Mouse (Mus musculus) kidney, adult 2 months (tissue): ENCODE results near the gene 4930452B06Rik. TPM values are rescaled to one million over a fixed set of nuclear protein-coding genes. Genes with fewer than 3 reads are reported as not detected.
"Not testable (repeated sequence)": the region's sequence is repeated elsewhere in the genome, so short reads cannot be mapped to it uniquely, and the experiment has no call there.

Experiments used
- DNase-seq: peaks from one replicate; pipeline ENCODE4 v3.0.0; 2021
- H3K27ac ChIP-seq: fragments of 200-500 bp; 2 replicates; pipeline ENCODE4 v1.5.1; 2012; ENCODE audit warnings: low read depth, low read length, control low read depth, inconsistent platforms; ENCODE audit not compliant: insufficient read depth
- H3K27me3 ChIP-seq: fragments of 200-500 bp; replicated peaks from 2 replicates; pipeline ENCODE4 v1.6.1; 2012; ENCODE audit warnings: mild to moderate bottlenecking, moderate library complexity, low read length, inconsistent platforms; ENCODE audit not compliant: control insufficient read depth, insufficient read depth
- H3K36me3 ChIP-seq: fragments of 200-500 bp; 2 replicates; pipeline ENCODE4 v1.6.1; 2012; ENCODE audit warnings: mild to moderate bottlenecking, moderate library complexity, low read length, inconsistent platforms; ENCODE audit not compliant: control insufficient read depth, insufficient read depth
- H3K4me1 ChIP-seq: fragments of 200-500 bp; 2 replicates; pipeline ENCODE4 v1.6.1; 2011; ENCODE audit warnings: low read length; ENCODE audit not compliant: control insufficient read depth, insufficient read depth
- H3K4me3 ChIP-seq: fragments of 200-500 bp; 2 replicates; pipeline ENCODE4 v1.5.1; 2011; ENCODE audit warnings: mild to moderate bottlenecking, low read depth, low read length, control low read depth; ENCODE audit not compliant: insufficient read depth
- CTCF ChIP-seq: fragments of 200-500 bp; conservative IDR thresholded peaks from 2 replicates; pipeline ENCODE4 v1.5.1; 2011; ENCODE audit warnings: low read depth, mild to moderate bottlenecking, control low read depth, low read length, moderate library complexity, mixed read lengths; ENCODE audit not compliant: insufficient read depth, insufficient read length
- POLR2A ChIP-seq: fragments of 200-500 bp; IDR thresholded peaks from one replicate; pipeline ENCODE4 v1.6.1; 2011; ENCODE audit warnings: low read depth, low read length, control low read depth
- WGBS: fragments of 180-500 bp; shearing (Covaris S2); methylation state at CpG from one replicate; pipeline ENCODE4 v1.1.7; 2018; 5-methylcytosine and 5-hydroxymethylcytosine counted together
- polyA plus RNA-seq: library from polyadenylated mRNA; depleted of rRNA; stranded (reverse); fragments of >200 nt; gene quantifications from 2 replicates; pipeline ENCODE4 v1.2.3, GENCODE M21; 2012

The 4930452B06Rik gene
- polyA plus RNA-seq, 1 experiment = 0.58 TPM

DNA sequence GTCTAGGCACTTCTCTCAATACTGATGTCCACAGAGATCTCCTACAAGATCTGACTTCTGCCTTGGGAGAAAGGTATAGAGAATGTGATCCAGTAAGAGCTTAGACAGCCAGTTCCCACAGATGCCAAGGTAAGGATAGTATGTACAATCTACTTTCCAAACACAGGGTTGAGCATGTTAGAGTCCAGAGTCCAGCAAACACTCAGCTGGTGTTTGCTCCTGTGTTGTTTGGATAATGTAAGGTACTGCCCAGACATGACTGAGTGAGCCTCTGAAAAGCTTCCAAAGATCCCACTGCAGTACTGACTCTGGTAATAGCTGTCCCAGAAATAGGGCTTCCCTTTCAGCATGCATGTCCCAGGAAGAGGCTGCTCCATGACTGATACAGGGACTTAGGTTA lies 54.0 kb downstream of the 4930452B06Rik start:
- Histone ChIP-seq H3K4me3 (no peak overlapping the region), H3K36me3 (no peaks in the 10 kb centered on the region), H3K4me1 (no peaks in the 10 kb centered on the region), H3K27me3 (no peaks in the 10 kb centered on the region), H3K27ac (no peak overlapping the region)
- TF ChIP-seq CTCF = no peak
- TF ChIP-seq POLR2A = no peak
- DNase-seq = no peak

DNA sequence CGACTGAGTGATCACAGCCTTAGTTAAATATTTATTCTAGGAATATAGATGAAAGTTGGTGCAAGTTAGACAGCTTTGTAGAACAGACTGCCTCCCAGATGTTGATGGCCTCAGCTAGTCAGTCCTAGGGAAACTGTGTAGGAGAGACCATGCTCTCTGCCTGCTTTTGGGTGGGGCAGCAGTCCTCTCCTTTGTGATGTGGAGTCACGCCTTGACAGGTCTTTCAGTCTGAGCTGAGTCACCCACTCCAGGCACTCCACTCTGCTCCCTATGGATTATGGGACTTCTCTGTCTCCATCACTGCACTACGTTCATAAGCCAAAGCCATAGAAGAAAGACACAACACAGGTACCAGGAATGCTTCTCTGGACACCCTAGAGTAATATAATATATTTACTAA lies 55.9 kb downstream of the 4930452B06Rik start:
- no peak overlapping the region for H3K4me3 ChIP-seq
- no peak for TF ChIP-seq CTCF
- no peak for TF ChIP-seq POLR2A

DNA sequence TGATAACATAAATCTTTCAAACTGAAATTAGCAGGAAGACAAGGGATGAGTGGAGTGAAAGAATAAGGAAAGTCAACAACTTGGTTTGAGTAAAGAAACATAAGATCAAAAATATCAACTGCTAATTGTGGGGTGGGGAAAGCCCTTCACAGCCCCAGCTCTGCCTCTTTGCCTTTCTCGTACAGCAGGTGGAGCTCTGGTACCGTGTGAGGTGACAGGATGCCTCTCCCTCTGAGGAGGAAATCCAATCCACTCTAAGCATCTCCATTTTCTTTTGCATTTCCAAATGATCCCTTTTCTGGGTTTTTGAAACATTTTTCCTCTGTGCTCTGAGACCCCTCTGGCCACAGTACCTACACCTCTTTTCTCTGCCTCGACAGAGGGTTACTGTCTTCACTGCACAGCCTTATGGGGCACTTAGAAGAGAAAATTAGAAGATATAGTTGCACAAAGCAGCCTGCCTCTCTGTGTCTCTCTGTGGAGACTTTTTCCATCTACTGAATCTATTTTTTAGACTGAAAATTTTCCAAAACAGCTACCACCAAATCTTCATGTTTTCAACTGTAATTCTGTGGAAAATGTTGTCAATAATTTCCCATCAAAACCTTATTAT lies 57.4 kb downstream of the 4930452B06Rik start:
- WGBS = 5% methylated on average over 3 of the region's 3 CpGs
- Histone ChIP-seq H3K27ac (no peak overlapping the region), H3K27me3 (no peaks in the 10 kb centered on the region), H3K4me3 (no peak overlapping the region), H3K36me3 (no peaks in the 10 kb centered on the region), H3K4me1 (no peaks in the 10 kb centered on the region)
- no peak for TF ChIP-seq POLR2A
- peak; percentile 87 for TF ChIP-seq CTCF
- DNase-seq = peak; percentile 47

More for the DNA sequence above, 55.9 kb downstream of the 4930452B06Rik start:
- Histone ChIP-seq H3K4me1 (no peaks in the 10 kb centered on the region), H3K36me3 (no peaks in the 10 kb centered on the region), H3K27ac (no peak overlapping the region), H3K27me3 (no peaks in the 10 kb centered on the region)
- no peak for DNase-seq
- WGBS = 80% methylated on average over 3 of the region's 3 CpGs

DNA sequence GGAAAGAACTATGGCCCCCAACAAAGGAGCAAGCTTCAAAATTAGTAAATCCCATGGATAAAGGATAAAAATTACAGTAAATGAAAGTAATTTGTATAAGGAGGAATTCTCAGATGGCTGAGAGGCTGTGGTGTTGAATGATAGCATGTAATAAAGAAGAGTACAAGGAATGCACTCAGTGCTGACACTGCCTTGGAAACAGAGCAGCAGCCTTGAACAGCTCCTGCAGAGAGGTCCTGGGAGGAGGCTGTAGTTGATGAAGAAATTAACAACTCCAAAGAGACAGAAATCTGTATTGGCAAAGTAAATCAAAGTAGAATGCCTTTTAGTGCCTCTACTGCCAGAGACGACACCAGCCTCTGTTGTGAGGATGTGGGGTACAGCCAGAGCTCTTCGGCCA lies 61.1 kb downstream of the 4930452B06Rik start:
- TF ChIP-seq CTCF = no peak
- TF ChIP-seq POLR2A = no peak
- DNase-seq = no peak
- 74% methylated on average over 2 of the region's 2 CpGs for WGBS

DNA sequence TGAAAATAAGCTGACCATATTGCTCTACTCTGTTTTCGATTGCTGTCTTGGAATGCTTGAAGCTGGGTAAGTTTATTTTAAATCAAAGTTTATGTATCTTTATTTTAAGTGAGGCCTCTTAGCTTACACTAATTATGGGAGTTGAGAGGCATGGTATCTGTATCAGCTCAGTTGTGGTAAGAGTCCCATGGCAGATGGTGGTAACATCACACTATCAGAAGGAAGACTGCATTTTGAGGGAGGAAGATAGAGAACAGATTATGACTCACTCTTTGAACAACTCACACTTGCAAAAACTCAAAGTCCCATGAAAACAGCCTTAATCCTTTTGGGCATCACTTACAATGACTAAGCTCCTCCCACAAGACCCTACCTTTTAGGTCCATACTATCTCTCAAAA lies 81.0 kb downstream of the 4930452B06Rik start:
- 95% methylated on average over 1 of the region's 1 CpGs for WGBS
- H3K27me3 ChIP-seq = no peaks in the 10 kb centered on the region

More for the DNA sequence above, 61.1 kb downstream of the 4930452B06Rik start:
- H3K36me3 ChIP-seq = no peaks in the 10 kb centered on the region
- H3K4me3 ChIP-seq = no peak overlapping the region
- H3K4me1 ChIP-seq = no peaks in the 10 kb centered on the region
- H3K27me3 ChIP-seq = no peaks in the 10 kb centered on the region
- no peak overlapping the region for H3K27ac ChIP-seq

DNA sequence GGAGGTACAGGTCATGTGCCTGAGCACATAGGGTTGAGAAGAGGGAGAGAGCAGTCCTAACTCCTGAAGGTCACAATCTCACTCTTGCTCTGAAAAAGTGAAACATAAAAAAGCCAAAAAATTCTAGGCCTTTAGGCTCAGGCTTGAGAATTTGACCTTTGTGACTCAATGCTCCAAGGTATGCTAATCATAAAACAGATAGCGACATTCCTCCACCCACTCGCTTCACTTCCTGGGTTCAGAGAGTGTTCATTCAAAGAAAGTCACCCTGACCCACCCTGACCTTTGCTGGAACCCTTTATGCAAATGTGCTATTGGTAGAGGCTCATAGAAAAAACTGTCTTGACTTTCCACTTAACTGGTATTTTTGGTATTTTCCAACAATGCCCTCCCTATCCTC lies 115.0 kb downstream of the 4930452B06Rik start:
- H3K36me3 ChIP-seq, DNase-seq, H3K27me3 ChIP-seq, H3K27ac ChIP-seq, H3K4me1 ChIP-seq, H3K4me3 ChIP-seq: not testable (repeated sequence)
- WGBS = 70% methylated on average over 2 of the region's 2 CpGs

More for the DNA sequence above, 81.0 kb downstream of the 4930452B06Rik start:
- TF ChIP-seq POLR2A = no peak
- no peak for TF ChIP-seq CTCF
- no peaks in the 10 kb centered on the region for H3K4me1 ChIP-seq
- H3K36me3 ChIP-seq = no peaks in the 10 kb centered on the region
- no peak overlapping the region for H3K27ac ChIP-seq
- no peak for DNase-seq
- H3K4me3 ChIP-seq = no peak overlapping the region

DNA sequence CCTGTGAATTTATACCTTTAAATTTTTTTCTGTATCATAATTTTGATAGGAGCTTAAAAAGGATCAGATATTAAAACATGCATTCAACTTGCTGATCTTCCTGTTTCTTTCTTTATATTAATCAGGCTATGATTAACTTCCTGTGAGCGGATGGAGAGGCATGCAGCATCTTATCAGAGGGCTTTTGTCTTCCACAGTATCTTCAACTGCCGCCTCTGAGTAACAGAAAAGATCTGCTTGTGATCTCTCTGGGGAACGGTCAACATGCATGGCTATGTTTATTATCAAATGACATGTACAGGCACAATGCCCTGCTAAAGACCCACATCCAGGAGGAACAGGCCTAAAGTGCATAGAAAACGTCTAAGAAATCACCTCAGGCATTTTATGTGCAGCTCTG lies 116.9 kb downstream of the 4930452B06Rik start:
- Histone ChIP-seq H3K4me3 (no peak overlapping the region), H3K27ac (no peak overlapping the region), H3K4me1 (no peaks in the 10 kb centered on the region), H3K36me3 (no peaks in the 10 kb centered on the region), H3K27me3 (no peaks in the 10 kb centered on the region)
- no peak for TF ChIP-seq CTCF
- TF ChIP-seq POLR2A = no peak
- 66% methylated on average over 4 of the region's 4 CpGs for WGBS
- DNase-seq = no peak
